Mouse (Mus musculus) midbrain, embryonic 11.5 days (tissue): ENCODE data around the gene Tab1. TPM values are rescaled to one million over a fixed set of nuclear protein-coding genes. Genes with fewer than 3 reads are reported as not detected.

Source experiments
- polyA plus RNA-seq: library from polyadenylated mRNA; unstranded; fragments of >200 nt; fragmentation: Nextera tagmentation; extraction: Ambion mirVana; gene quantifications from 2 replicates; pipeline ENCODE4 v1.2.1, GENCODE M21; 2014

Gene Tab1
- polyA plus RNA-seq, 1 experiment from 2014 or later: 29.4 TPM

Other genes with a start within 250 kb of the Tab1 start
- 5.5 and 6.0 TPM in 2 replicates for gene Apobec3, start 241.5 kb upstream of the Tab1 start, polyA plus RNA-seq
- 1.4 and 1.9 TPM in 2 replicates for gene Cbx7, start 162.0 kb upstream of the Tab1 start, polyA plus RNA-seq
- gene Pdgfb, start 118.2 kb upstream of the Tab1 start, polyA plus RNA-seq: 1.5 and 2.0 TPM in 2 replicates
- gene Syngr1, start 41.8 kb upstream of the Tab1 start, polyA plus RNA-seq: 6.2 and 7.4 TPM in 2 replicates
- gene Rpl3, start 41.3 kb upstream of the Tab1 start, polyA plus RNA-seq: 1,032 and 1,053 TPM in 2 replicates
- 8.0 and 10.7 TPM in 2 replicates for gene Mgat3, start 40.6 kb downstream of the Tab1 start, polyA plus RNA-seq
- 35.5 and 40.8 TPM in 2 replicates for gene Mief1, start 100.9 kb downstream of the Tab1 start, polyA plus RNA-seq
- gene AC140267.1, start 102.7 kb downstream of the Tab1 start, polyA plus RNA-seq: not detected in 2 replicates
- gene Atf4, start 122.1 kb downstream of the Tab1 start, polyA plus RNA-seq: 137 and 144 TPM in 2 replicates
- gene Rps19bp1, start 131.2 kb downstream of the Tab1 start, polyA plus RNA-seq: 70.9 and 75.4 TPM in 2 replicates
- 0.03 and 0.05 TPM in 2 replicates for gene Cacna1i, start 154.1 kb downstream of the Tab1 start, polyA plus RNA-seq